Mouse (Mus musculus) myocyte (in vitro differentiated cells): ENCODE measurements around the gene Tspan9. TPM values are rescaled to one million over a fixed set of nuclear protein-coding genes. Genes with fewer than 3 reads are reported as not detected.

ENCODE experiments used
- H3K27me3 ChIP-seq: one replicate; pipeline ENCODE4 v1.6.1; 2011; ENCODE audit not compliant: control insufficient read depth, insufficient read depth, insufficient read length
- H3K36me3 ChIP-seq: one replicate; pipeline ENCODE4 v1.6.1; 2011; ENCODE audit not compliant: control insufficient read depth, insufficient read depth
- H3K4me2 ChIP-seq: one replicate; pipeline ENCODE4 v1.6.1; 2011; ENCODE audit warnings: low read depth, control low read depth
- H3K4me3 ChIP-seq: one replicate; pipeline ENCODE4 v1.5.1; 2011; ENCODE audit warnings: mild to moderate bottlenecking, control low read depth, moderate library complexity
- H3K79me2 ChIP-seq: one replicate; pipeline ENCODE4 v1.6.1; 2011; ENCODE audit not compliant: control insufficient read depth, insufficient read depth
- H3ac ChIP-seq: one replicate; pipeline ENCODE4 v1.6.1; 2011; ENCODE audit not compliant: control insufficient read depth, insufficient read length
- CEBPB ChIP-seq: IDR thresholded peaks from 2 replicates; pipeline ENCODE4 v1.6.1; 2011; ENCODE audit warnings: mild to moderate bottlenecking, moderate library complexity; ENCODE audit not compliant: poor library complexity, insufficient read depth, severe bottlenecking
- E2F4 ChIP-seq: IDR thresholded peaks from one replicate; pipeline ENCODE4 v1.6.1; 2011; ENCODE audit warnings: mild to moderate bottlenecking, control low read depth, moderate library complexity; ENCODE audit not compliant: insufficient read depth
- MAX ChIP-seq: IDR thresholded peaks from one replicate; pipeline ENCODE4 v1.6.1; 2011; ENCODE audit warnings: low read depth, mild to moderate bottlenecking, control low read depth
- MYOD1 ChIP-seq, 3 experiments: IDR thresholded peaks; one replicate each; pipeline ENCODE4 v1.6.1; 2011; ENCODE audit warnings: control low read depth in 2 of 3, low read depth in 2 of 3, mild to moderate bottlenecking in 2 of 3, moderate library complexity in 1 of 3; ENCODE audit not compliant: insufficient read length in 2 of 3, control insufficient read depth in 1 of 3
- MYOG ChIP-seq, 3 experiments: IDR thresholded peaks; one replicate each; pipeline ENCODE4 v1.6.1; 2011; ENCODE audit warnings: control low read depth in 2 of 3, low read depth in 2 of 3, mild to moderate bottlenecking in 2 of 3; ENCODE audit not compliant: insufficient read length in 2 of 3, control insufficient read depth in 1 of 3, insufficient read depth in 1 of 3
- POLR2A ChIP-seq: IDR thresholded peaks from one replicate; pipeline ENCODE4 v1.6.1; 2011; ENCODE audit warnings: low read depth, mild to moderate bottlenecking, control low read depth, moderate library complexity; ENCODE audit not compliant: insufficient read length
- POLR2AphosphoS2 ChIP-seq: IDR thresholded peaks from one replicate; pipeline ENCODE4 v1.6.1; 2011; ENCODE audit warnings: low read depth, control low read depth; ENCODE audit not compliant: insufficient read length
- REST ChIP-seq: IDR thresholded peaks from one replicate; pipeline ENCODE4 v1.6.1; 2011; ENCODE audit warnings: mild to moderate bottlenecking, control low read depth, moderate library complexity; ENCODE audit not compliant: insufficient read depth, insufficient read length
- SRF ChIP-seq: IDR thresholded peaks from one replicate; pipeline ENCODE4 v1.6.1; 2011; ENCODE audit warnings: low read depth; ENCODE audit not compliant: control insufficient read depth, insufficient read length
- TCF12 ChIP-seq: IDR thresholded peaks from one replicate; pipeline ENCODE4 v1.6.1; 2011; ENCODE audit warnings: mild to moderate bottlenecking, control low read depth; ENCODE audit not compliant: poor library complexity, insufficient read depth, severe bottlenecking
- TCF3 ChIP-seq: IDR thresholded peaks from one replicate; pipeline ENCODE4 v1.6.1; 2011; ENCODE audit warnings: low read depth, control low read depth; ENCODE audit not compliant: insufficient read length
- USF1 ChIP-seq: IDR thresholded peaks from one replicate; pipeline ENCODE4 v1.6.1; 2011; ENCODE audit warnings: low read depth, mild to moderate bottlenecking, control low read depth, moderate library complexity
- polyA plus RNA-seq: library from polyadenylated mRNA; unstranded; fragments of >200 nt; fragmentation: generic; extraction: Trizol; gene quantifications from one replicate; pipeline ENCODE4 v1.2.1, GENCODE M21; 2012; ENCODE audit warnings: missing spikeins

Gene Tspan9
- polyA plus RNA-seq, 1 experiment = 227 TPM

- TF ChIP-seq E2F4 (no peak), POLR2A (no peak), MYOD1 (IDR thresholded peaks at IDR 0.05; ENCODE audit: control insufficient read depth in 1 of 3, insufficient read length in 2 of 3, low read depth in 2 of 3) (no peak), POLR2AphosphoS2 (no peak), MYOG (IDR thresholded peaks at IDR 0.05; ENCODE audit: control insufficient read depth in 1 of 3, insufficient read depth in 1 of 3, insufficient read length in 2 of 3, low read depth in 2 of 3) (no peak), TCF12 (no peak), CEBPB (no peak), REST (no peak), USF1 (no peak), TCF3 (no peak), SRF (no peak), MAX (no peak)
- no peak overlapping the region for H3K4me2 ChIP-seq
- H3K4me3 ChIP-seq = no peak overlapping the region
- H3K79me2 ChIP-seq = no peaks in the 10 kb centered on the region
- H3K36me3 ChIP-seq = no peaks in the 10 kb centered on the region
- no peak overlapping the region for H3ac ChIP-seq
- H3K27me3 ChIP-seq = peaks cover 11% of the 10 kb centered on the region
Measured at GRCm38 (mm10) chr6:128178681-128179080, 35.3 kb upstream of the Tspan9 start.

GRCm38 (mm10) chr6:128168785-128169679, 25.6 kb upstream of the Tspan9 start:
- Histone ChIP-seq H3ac (no peak overlapping the region), H3K4me2 (no peak overlapping the region), H3K4me3 (no peak overlapping the region), H3K27me3 (peaks cover 33% of the 10 kb centered on the region), H3K36me3 (no peaks in the 10 kb centered on the region), H3K79me2 (no peaks in the 10 kb centered on the region)
- TF ChIP-seq POLR2AphosphoS2 (no peak), MYOG (IDR thresholded peaks at IDR 0.05; ENCODE audit: control insufficient read depth in 1 of 3, insufficient read depth in 1 of 3, insufficient read length in 2 of 3, low read depth in 2 of 3) (no peak), USF1 (no peak), CEBPB (no peak), TCF12 (no peak)

GRCm38 (mm10) chr6:128165564-128165963, 22.2 kb upstream of the Tspan9 start:
- no peak overlapping the region for H3ac ChIP-seq
- H3K36me3 ChIP-seq = no peaks in the 10 kb centered on the region
- TF ChIP-seq MYOD1 (IDR thresholded peaks at IDR 0.05; ENCODE audit: control insufficient read depth in 1 of 3, insufficient read length in 2 of 3, low read depth in 2 of 3) (no peak), POLR2AphosphoS2 (no peak), TCF12 (no peak), MAX (no peak), TCF3 (no peak), CEBPB (no peak), POLR2A (no peak), SRF (no peak)
- no peak overlapping the region for H3K4me2 ChIP-seq
- H3K27me3 ChIP-seq = peaks cover 11% of the 10 kb centered on the region
- no peak overlapping the region for H3K4me3 ChIP-seq
- no peaks in the 10 kb centered on the region for H3K79me2 ChIP-seq

- peaks cover 4% of the 10 kb centered on the region for H3K27me3 ChIP-seq
- no peak overlapping the region for H3ac ChIP-seq
- H3K4me3 ChIP-seq = no peak overlapping the region
- H3K36me3 ChIP-seq = no peaks in the 10 kb centered on the region
- TF ChIP-seq TCF3 = no peak
- no peak for TF ChIP-seq E2F4
- no peak for TF ChIP-seq REST
- TF ChIP-seq CEBPB = no peak
- TF ChIP-seq TCF12 = no peak
- TF ChIP-seq SRF = no peak
- H3K79me2 ChIP-seq = no peaks in the 10 kb centered on the region
- no peak overlapping the region for H3K4me2 ChIP-seq
Measured at GRCm38 (mm10) chr6:128164632-128165031, 21.2 kb upstream of the Tspan9 start.

GRCm38 (mm10) chr6:128159092-128159491, 15.7 kb upstream of the Tspan9 start:
- Histone ChIP-seq H3K36me3 (no peaks in the 10 kb centered on the region), H3K4me3 (no peak overlapping the region), H3K27me3 (no peaks in the 10 kb centered on the region), H3ac (no peak overlapping the region), H3K4me2 (no peak overlapping the region), H3K79me2 (no peaks in the 10 kb centered on the region)
- TF ChIP-seq MYOD1 (IDR thresholded peaks at IDR 0.05; ENCODE audit: control insufficient read depth in 1 of 3, insufficient read length in 2 of 3, low read depth in 2 of 3) (no peak), MAX (no peak), TCF12 (no peak), E2F4 (no peak), POLR2A (no peak), CEBPB (no peak), POLR2AphosphoS2 (no peak), USF1 (no peak), SRF (no peak), MYOG (IDR thresholded peaks at IDR 0.05; ENCODE audit: control insufficient read depth in 1 of 3, insufficient read depth in 1 of 3, insufficient read length in 2 of 3, low read depth in 2 of 3) (no peak), TCF3 (no peak), REST (no peak)
